ENCODE assay signal across 8 mouse cellular contexts in genomic region chrX:53974732-53975544, GRCm38 (mm10).
A peak's percentile ranks its signal among the peaks of the same experiment; 100 is the strongest.
DNase-seq lines count a peak whose midpoint lies in the region; ATAC-seq and TF ChIP-seq lines count a peak whose summit lies in the region.

No protein-coding gene starts in this region.

- no peaks in the 10 kb centered on the region for H3K4me1 ChIP-seq in lung, embryonic 16.5 days (replicated peaks; ENCODE audit: control insufficient read depth, insufficient read depth, low read length)
- H3K4me1 ChIP-seq in lung, adult 2 months (ENCODE audit: control insufficient read depth, insufficient read depth, low read length) = no peaks in the 10 kb centered on the region
- H3K4me1 ChIP-seq in embryonic facial prominence, embryonic 13.5 days = no peaks in the 10 kb centered on the region
- H3K4me1 ChIP-seq in limb, embryonic 10.5 days = no peaks in the 10 kb centered on the region

- DNase-seq in lung, adult 2 months = no peak
- DNase-seq in limb, embryonic 10.5 days (ENCODE audit: low spot score) = peak; percentile 41
- DNase-seq in retina, postnatal 1 day = peak; percentile 43
- DNase-seq in adrenal gland, adult 2 months = no peak

- no peak overlapping the region for H3K27ac ChIP-seq in lung, embryonic 16.5 days (ENCODE audit: low read length)
- no peak overlapping the region for H3K27ac ChIP-seq in embryonic facial prominence, embryonic 13.5 days
- H3K27ac ChIP-seq in limb, embryonic 10.5 days = no peak overlapping the region

- H3K9ac ChIP-seq in lung, embryonic 16.5 days (ENCODE audit: low read length) = peak overlapping the region; percentile 28
- H3K9ac ChIP-seq in embryonic facial prominence, embryonic 13.5 days = peak overlapping the region; percentile 40; the same call in 1 of the 2 replicates

- H3K36me3 ChIP-seq in lung, embryonic 16.5 days (ENCODE audit: control insufficient read depth, insufficient read depth, low read length) = no peaks in the 10 kb centered on the region
- H3K36me3 ChIP-seq in embryonic facial prominence, embryonic 13.5 days = no peaks in the 10 kb centered on the region
- H3K36me3 ChIP-seq in limb, embryonic 10.5 days = no peaks in the 10 kb centered on the region

- H3K4me2 ChIP-seq in lung, embryonic 16.5 days (ENCODE audit: low read depth, low read length) = peak overlapping the region; percentile 69
- H3K4me2 ChIP-seq in embryonic facial prominence, embryonic 13.5 days = peak overlapping the region; percentile 69

- no peak for ATAC-seq in lung, embryonic 16.5 days (ENCODE audit: low read depth)
- ATAC-seq in embryonic facial prominence, embryonic 13.5 days (ENCODE audit: insufficient number of reproducible peaks, insufficient read depth, low FRiP score, low TSS enrichment, low read depth) = no peak
- no peak for ATAC-seq in erythroid progenitor cell, adult 5-6 weeks (replicated peaks; ENCODE audit: low FRiP score, poor library complexity, severe bottlenecking)
- ATAC-seq in erythroblast, adult 5-6 weeks (replicated peaks; ENCODE audit: low FRiP score, poor library complexity, severe bottlenecking) = no peak

- TF ChIP-seq POLR2A in lung, adult 2 months (IDR thresholded peaks at IDR 0.05; ENCODE audit: borderline replicate concordance, extremely low read depth, low read depth, low read length) = no peak

- H3K9me3 ChIP-seq in lung, embryonic 16.5 days (ENCODE audit: control insufficient read depth, low read length) = no peaks in the 10 kb centered on the region
- no peaks in the 10 kb centered on the region for H3K9me3 ChIP-seq in embryonic facial prominence, embryonic 13.5 days
- no peaks in the 10 kb centered on the region for H3K9me3 ChIP-seq in limb, embryonic 10.5 days (replicated peaks)

- H3K4me3 ChIP-seq in lung, embryonic 16.5 days (ENCODE audit: low read length) = peak overlapping the region; percentile 41
- no peak overlapping the region for H3K4me3 ChIP-seq in lung, adult 2 months (replicated peaks; ENCODE audit: extremely low read depth, low read depth, low read length)
- H3K4me3 ChIP-seq in embryonic facial prominence, embryonic 13.5 days = peak overlapping the region; percentile 42
- H3K4me3 ChIP-seq in limb, embryonic 10.5 days = peak overlapping the region; percentile 48

- TF ChIP-seq CTCF in lung, adult 2 months (IDR thresholded peaks at IDR 0.05; ENCODE audit: insufficient read depth, low read length) = no peak

- 15% methylated on average over 50 of the region's 52 CpGs for WGBS in lung, embryonic 16.5 days
- 29% methylated on average over 52 of the region's 52 CpGs for WGBS in lung, adult 2 months
- WGBS in embryonic facial prominence, embryonic 13.5 days = 22% methylated on average over 52 of the region's 52 CpGs
- 15% methylated on average over 52 of the region's 52 CpGs for WGBS in limb, embryonic 10.5 days

- no peaks in the 10 kb centered on the region for H3K27me3 ChIP-seq in lung, embryonic 16.5 days (ENCODE audit: control insufficient read depth, insufficient read depth, low read depth, low read length)
- peaks cover 19% of the 10 kb centered on the region for H3K27me3 ChIP-seq in embryonic facial prominence, embryonic 13.5 days
- peaks cover 28% of the 10 kb centered on the region; the same call in 1 of the 2 replicates for H3K27me3 ChIP-seq in limb, embryonic 10.5 days (ENCODE audit: low read depth, poor library complexity, severe bottlenecking)

Comparison
In these comparisons a context has a peak if more than half of its experiments do, and no peak if none do; other contexts are left out.
1. DNase-seq: peak in limb, embryonic 10.5 days (single experiment) and retina, postnatal 1 day (single experiment); none in lung, adult 2 months (single experiment) and adrenal gland, adult 2 months (single experiment).